Mouse (Mus musculus) erythroblast, embryonic 14.5 days (primary cell): ENCODE measurements around the gene Ppp1r37. TPM values are rescaled to one million over a fixed set of nuclear protein-coding genes. Genes with fewer than 3 reads are reported as not detected.

Experiments used
- H3K27me3 ChIP-seq: 2 replicates; pipeline ENCODE4 v1.6.1; 2012; ENCODE audit warnings: inconsistent platforms; ENCODE audit not compliant: control insufficient read depth
- H3K36me3 ChIP-seq: 2 replicates; pipeline ENCODE4 v1.6.1; 2012; ENCODE audit warnings: mild to moderate bottlenecking, inconsistent platforms; ENCODE audit not compliant: control insufficient read depth
- H3K4me1 ChIP-seq: 2 replicates; pipeline ENCODE4 v1.6.1; 2012; ENCODE audit warnings: inconsistent platforms; ENCODE audit not compliant: control insufficient read depth
- H3K4me3 ChIP-seq: replicated peaks from 2 replicates; pipeline ENCODE3; 2012; ENCODE audit warnings: moderate library complexity, mild to moderate bottlenecking, inconsistent platforms
- H3K9me3 ChIP-seq: 2 replicates; pipeline ENCODE4 v1.6.1; 2012; ENCODE audit warnings: low read length, inconsistent platforms, mixed read lengths; ENCODE audit not compliant: control insufficient read depth
- GATA1 ChIP-seq: IDR thresholded peaks from 2 replicates; pipeline ENCODE4 v1.6.1; 2012; ENCODE audit warnings: low read length, inconsistent platforms, mixed read lengths
- TAL1 ChIP-seq: IDR thresholded peaks from 3 replicates; pipeline ENCODE4 v1.6.1; 2012; ENCODE audit warnings: low read length, inconsistent platforms, mixed read lengths
- polyA plus RNA-seq: library from polyadenylated mRNA; stranded (reverse); fragments of >175 nt; gene quantifications from 2 replicates; pipeline ENCODE4 v1.2.3, GENCODE M21; 2012

Gene Ppp1r37
- polyA plus RNA-seq, 1 experiment: 26.4 TPM

DNA sequence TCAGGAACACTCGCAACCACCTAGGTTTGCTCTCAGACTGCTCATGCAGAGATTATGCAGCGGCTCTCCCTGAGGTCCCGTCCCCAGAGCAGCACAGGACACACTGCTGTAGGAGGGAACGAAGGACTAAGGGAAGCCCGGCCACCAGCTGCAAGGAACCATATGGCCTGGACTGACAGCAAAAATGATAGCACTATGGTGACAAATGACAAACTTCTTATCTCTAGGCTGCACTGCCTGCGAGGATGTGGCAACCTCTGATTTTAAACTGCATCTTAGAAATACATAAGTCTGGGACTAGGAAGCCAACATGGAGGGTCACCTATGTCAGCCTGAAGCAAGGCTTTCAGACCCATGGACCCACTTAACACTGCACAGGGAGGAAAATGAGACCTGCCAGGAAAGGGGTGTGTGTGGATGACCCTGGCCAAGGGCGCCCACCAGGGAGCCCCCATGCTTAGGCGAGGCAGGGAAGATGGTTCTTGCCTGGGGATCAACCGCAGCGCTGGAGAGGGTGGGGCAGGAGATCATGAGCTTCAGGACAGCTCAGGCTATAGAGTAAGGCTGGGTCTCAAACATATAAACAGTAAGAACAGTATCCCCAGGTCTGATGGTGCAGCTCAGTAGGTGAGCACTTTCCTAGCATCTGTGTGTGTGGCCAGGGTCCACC, 30.3 kb upstream of the Ppp1r37 start:
- H3K27me3 ChIP-seq: no peaks in the 10 kb centered on the region
- TF ChIP-seq TAL1 (peak; percentile 54; the same call in 2 of the 3 replicates), GATA1 (peak; percentile 55)
- no peak overlapping the region for H3K4me3 ChIP-seq
- H3K36me3 ChIP-seq: peaks cover 90% of the 10 kb centered on the region
- H3K4me1 ChIP-seq: peaks cover 35% of the 10 kb centered on the region
- no peaks in the 10 kb centered on the region for H3K9me3 ChIP-seq

GRCm38 (mm10) chr7:19589917-19590316, 27.0 kb upstream of the Ppp1r37 start:
- H3K36me3 ChIP-seq: peaks cover 98% of the 10 kb centered on the region
- H3K4me3 ChIP-seq: no peak overlapping the region
- no peaks in the 10 kb centered on the region for H3K27me3 ChIP-seq
- peaks cover 33% of the 10 kb centered on the region for H3K4me1 ChIP-seq
- H3K9me3 ChIP-seq: peaks cover 5% of the 10 kb centered on the region
- TF ChIP-seq TAL1 (no peak), GATA1 (no peak)

- H3K36me3 ChIP-seq: peaks cover 99% of the 10 kb centered on the region
- H3K27me3 ChIP-seq: no peaks in the 10 kb centered on the region
- peaks cover 5% of the 10 kb centered on the region for H3K9me3 ChIP-seq
- H3K4me1 ChIP-seq: peaks cover 30% of the 10 kb centered on the region
- TF ChIP-seq GATA1 (peak; percentile 56), TAL1 (no peak)
- H3K4me3 ChIP-seq: no peak overlapping the region
Measured at GRCm38 (mm10) chr7:19589207-19589606, 26.3 kb upstream of the Ppp1r37 start.

DNA sequence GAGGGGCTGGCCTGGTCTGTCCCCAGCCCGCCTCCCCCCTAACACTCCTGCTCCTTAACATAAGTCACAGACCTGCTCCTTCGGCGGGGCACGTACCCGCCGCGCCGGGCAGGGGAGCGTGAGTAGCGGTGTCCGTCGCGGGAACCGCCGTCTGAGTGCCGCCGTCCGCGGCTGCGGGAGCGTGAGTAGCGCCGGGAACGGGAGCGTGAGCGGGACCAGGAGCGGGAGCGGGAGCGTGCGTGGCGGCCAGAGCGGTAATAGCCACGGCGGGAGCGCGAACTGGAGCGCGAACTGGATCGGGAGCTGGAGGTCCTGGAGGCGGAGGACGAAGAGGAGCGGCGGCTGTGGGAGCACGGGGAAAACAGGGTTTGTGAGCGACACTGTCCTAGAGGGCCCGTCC, 23.4 kb upstream of the Ppp1r37 start:
- H3K4me3 ChIP-seq: no peak overlapping the region

DNA sequence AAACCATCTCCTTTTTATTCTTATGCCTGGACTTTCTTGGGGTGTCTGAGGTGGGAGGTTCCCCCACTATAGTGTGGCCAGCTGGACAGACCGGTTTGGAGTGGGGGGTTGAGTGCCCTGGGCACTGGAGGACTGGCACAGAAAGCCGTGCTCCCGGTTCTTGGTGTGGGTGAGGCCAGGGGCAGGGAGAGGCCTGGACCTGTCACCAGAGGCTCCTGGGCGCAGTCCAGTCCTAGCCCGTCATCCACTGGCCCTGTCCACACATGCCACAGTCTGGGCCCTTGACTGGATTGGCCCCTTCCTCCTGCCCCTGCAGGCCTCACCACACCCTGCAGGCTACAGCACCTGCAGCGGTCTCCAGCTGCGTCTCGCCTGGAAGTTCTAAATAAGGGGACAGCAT, 17.8 kb upstream of the Ppp1r37 start:
- peaks cover 40% of the 10 kb centered on the region for H3K4me1 ChIP-seq
- H3K4me3 ChIP-seq: no peak overlapping the region
- H3K27me3 ChIP-seq: peaks cover 20% of the 10 kb centered on the region
- H3K9me3 ChIP-seq: no peaks in the 10 kb centered on the region; the same call in 1 of the 2 replicates
- H3K36me3 ChIP-seq: peaks cover 58% of the 10 kb centered on the region
- TF ChIP-seq TAL1 (no peak), GATA1 (no peak)

More for the DNA sequence above, 23.4 kb upstream of the Ppp1r37 start:
- Histone ChIP-seq H3K27me3 (no peaks in the 10 kb centered on the region), H3K9me3 (peaks cover 5% of the 10 kb centered on the region), H3K4me1 (peaks cover 10% of the 10 kb centered on the region), H3K36me3 (peaks cover 95% of the 10 kb centered on the region)
- TF ChIP-seq GATA1 (no peak), TAL1 (no peak)

DNA sequence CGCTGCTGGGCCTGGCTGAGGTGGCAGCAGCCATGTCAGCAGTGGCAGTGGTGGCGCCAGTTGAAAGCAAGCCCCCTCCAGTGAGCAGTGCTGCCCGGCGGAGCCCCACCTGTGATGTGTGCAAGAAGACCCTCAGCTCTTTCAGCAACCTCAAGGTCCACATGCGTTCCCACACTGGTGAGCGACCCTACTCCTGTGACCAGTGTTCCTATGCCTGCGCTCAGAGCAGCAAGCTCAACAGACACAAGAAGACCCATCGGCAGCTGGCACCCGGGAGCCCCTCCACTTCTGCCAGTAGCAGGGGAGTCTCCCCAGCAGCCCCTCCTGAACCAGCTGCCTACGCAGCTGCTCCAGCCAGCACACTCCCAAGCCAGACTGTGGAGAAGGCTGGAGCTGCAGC, 16.9 kb upstream of the Ppp1r37 start:
- H3K9me3 ChIP-seq: no peaks in the 10 kb centered on the region; the same call in 1 of the 2 replicates
- no peak for TF ChIP-seq TAL1
- TF ChIP-seq GATA1: no peak
- H3K36me3 ChIP-seq: peaks cover 49% of the 10 kb centered on the region
- peaks cover 20% of the 10 kb centered on the region for H3K27me3 ChIP-seq
- H3K4me3 ChIP-seq: no peak overlapping the region
- peaks cover 49% of the 10 kb centered on the region for H3K4me1 ChIP-seq

GRCm38 (mm10) chr7:19578436-19578835, 15.6 kb upstream of the Ppp1r37 start:
- Histone ChIP-seq H3K4me1 (peaks cover 60% of the 10 kb centered on the region), H3K9me3 (no peaks in the 10 kb centered on the region; the same call in 1 of the 2 replicates), H3K27me3 (peaks cover 20% of the 10 kb centered on the region), H3K4me3 (no peak overlapping the region), H3K36me3 (peaks cover 36% of the 10 kb centered on the region)
- TF ChIP-seq GATA1: no peak
- no peak for TF ChIP-seq TAL1

DNA sequence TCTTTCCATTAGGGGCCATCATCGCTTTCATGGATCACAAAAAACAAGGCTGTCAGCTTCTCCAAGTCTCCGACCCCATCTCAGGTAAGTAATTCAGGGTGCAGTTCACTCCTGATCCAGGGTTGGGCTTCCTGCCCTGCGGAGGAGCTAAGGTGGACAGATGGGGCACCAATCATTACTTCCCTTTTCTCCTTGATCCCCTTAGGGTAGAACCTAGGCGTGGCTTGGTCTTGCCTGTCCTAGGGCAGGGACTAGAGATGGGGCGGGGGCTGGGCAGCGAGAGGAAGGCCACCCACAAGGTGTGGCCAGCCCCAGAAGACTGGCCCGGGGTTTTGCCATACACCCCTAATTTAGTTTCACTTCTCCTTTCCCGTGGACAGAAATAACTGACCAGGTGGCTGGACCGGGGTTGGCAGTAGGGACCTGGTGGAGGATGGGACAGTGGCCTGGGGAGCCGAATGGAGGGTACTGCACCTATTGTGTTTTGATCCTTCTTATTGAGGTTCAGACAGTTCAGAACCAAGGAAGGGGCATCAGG, 15.1 kb upstream of the Ppp1r37 start:
- peaks cover 62% of the 10 kb centered on the region for H3K4me1 ChIP-seq
- TF ChIP-seq GATA1 (no peak), TAL1 (no peak)
- peaks cover 20% of the 10 kb centered on the region for H3K27me3 ChIP-seq
- H3K9me3 ChIP-seq: no peaks in the 10 kb centered on the region; the same call in 1 of the 2 replicates
- peak overlapping the region; percentile 65 for H3K4me3 ChIP-seq
- peaks cover 32% of the 10 kb centered on the region for H3K36me3 ChIP-seq

DNA sequence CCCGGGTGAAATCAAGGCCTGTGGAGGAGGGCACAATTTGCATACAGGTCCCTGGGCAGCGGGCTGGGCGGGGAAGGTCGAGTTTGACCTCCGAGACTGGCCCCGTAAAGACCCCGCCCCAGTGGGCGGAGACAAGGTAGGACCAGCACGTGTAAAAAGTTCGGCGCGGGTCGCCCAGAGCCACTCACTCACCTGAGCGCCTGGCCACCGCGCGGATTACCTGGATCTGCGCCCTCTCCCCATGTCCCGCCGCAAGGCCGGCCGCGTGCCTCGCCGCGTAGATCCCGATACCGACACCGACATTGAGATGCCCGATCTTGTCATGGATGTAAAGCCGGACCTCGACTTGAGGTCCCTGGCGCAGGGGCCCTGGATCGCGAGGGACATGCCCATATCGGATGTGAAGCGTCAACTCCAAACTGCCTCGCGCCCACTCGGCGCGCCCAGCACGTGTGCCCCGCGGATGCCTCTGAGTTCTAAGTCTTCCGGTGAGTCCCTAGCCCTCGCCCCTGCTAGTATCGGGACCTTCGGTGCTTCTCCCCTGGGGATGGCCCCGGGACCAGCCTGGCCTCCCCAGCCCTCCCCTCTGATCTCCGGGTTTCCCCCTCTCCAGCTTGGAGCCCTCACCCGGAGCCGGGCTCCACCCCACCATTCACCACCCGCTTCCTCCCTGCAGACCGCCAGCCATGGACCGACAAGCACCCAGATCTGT, 14.4 kb upstream of the Ppp1r37 start, which contains the start of the genes Zfp296 and Gemin7:
Gene Zfp296 (plus strand): TSS at position 147 of the 712 bp plus-strand sequence.
Gene Gemin7 (minus strand): TSS at position 455 of the 712 bp plus-strand sequence.
- Histone ChIP-seq H3K4me3 (peak within 1 kb of the TSS; percentile 65), H3K36me3 (peaks cover 27% of the 10 kb centered on the region), H3K9me3 (no peaks in the 10 kb centered on the region; the same call in 1 of the 2 replicates), H3K4me1 (peaks cover 67% of the 10 kb centered on the region), H3K27me3 (peaks cover 20% of the 10 kb centered on the region)
- TF ChIP-seq TAL1: no peak
